ENCODE assay signal across 8 mouse cellular contexts in the genomic region with DNA sequence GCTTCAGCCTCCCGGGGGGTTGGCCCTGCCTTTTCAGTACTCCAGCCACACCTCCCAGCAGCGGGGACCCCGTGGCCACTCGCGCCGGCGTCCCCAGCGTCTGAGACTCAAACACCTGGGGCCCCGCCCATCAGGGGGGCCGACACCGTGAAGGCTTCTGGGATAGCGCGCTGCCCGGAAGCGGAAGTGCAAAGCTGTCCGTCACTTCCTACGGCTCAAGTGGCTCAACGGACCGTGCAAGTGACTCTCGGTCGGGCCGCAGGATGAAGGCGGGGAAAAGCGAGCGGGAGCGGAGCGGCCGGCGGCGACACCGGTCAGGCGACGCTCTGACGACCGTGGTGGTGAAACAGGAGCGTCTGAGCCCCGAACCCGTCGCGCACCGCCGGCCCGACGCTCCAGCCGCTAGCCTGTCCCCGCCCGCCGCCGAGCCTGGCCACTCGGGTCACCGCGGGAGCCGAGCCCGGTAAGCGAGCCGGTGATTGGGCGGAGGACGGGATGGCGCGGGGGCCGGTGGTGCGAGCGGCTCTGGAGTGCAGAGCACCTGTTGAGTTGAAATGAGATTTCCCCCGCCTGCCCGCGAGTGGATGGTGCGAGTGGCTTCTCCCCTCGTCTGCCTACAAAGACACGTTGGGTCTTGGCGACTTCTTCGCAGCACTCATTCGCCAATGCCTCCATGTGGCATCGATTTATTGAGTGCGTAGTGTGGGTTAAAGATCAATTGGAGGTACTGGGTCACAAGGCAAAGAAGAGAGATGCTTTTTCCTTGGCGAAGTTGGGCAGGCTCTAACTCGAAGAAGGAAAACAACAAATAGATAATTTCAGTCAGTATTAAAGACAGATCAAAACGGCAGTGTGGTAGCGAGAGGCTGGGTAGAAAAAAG. TPM values are rescaled to one million over a fixed set of nuclear protein-coding genes. Genes with fewer than 3 reads are reported as not detected.
DNase-seq lines count a peak whose midpoint lies in the region; ATAC-seq lines count a peak whose summit lies in the region.

A gene (plus strand): TSS at position 183 of the 881 bp plus-strand sequence.

- H3K9me3 ChIP-seq in hindbrain, embryonic 14.5 days (ENCODE audit: control insufficient read depth, low read length), result no peaks in the 10 kb centered on the region

- H3K9ac ChIP-seq in hindbrain, embryonic 14.5 days, result peak within 1 kb of the TSS; percentile 84

- peaks cover 30% of the 10 kb centered on the region for H3K36me3 ChIP-seq in hindbrain, embryonic 14.5 days (replicated peaks; ENCODE audit: control insufficient read depth, insufficient read depth)

- no peak within 1 kb of the TSS for H3K27ac ChIP-seq in hindbrain, embryonic 14.5 days

- peak; percentile 92 for ATAC-seq in hindbrain, embryonic 14.5 days (ENCODE audit: low FRiP score)

- under 1% methylated on average over 74 of the region's 78 CpGs for whole genome bisulfite sequencing in hindbrain, embryonic 14.5 days

- peak within 1 kb of the TSS; percentile 73 for H3K4me2 ChIP-seq in hindbrain, embryonic 14.5 days (replicated peaks)

- peaks cover 15% of the 10 kb centered on the region for H3K4me1 ChIP-seq in hindbrain, embryonic 14.5 days (replicated peaks; ENCODE audit: control insufficient read depth, insufficient read depth, low read length)

- H3K27me3 ChIP-seq in hindbrain, embryonic 14.5 days (ENCODE audit: control insufficient read depth, insufficient read depth, low read length), result no peaks in the 10 kb centered on the region

- peak within 1 kb of the TSS; percentile 94 for H3K4me3 ChIP-seq in hindbrain, embryonic 14.5 days (replicated peaks; ENCODE audit: low read length)

- peak; percentile 95 for DNase-seq in NIH3T3 (ENCODE audit: low read depth)
- peak; percentile 95 to 97 for DNase-seq in cerebellum, postnatal 10 days
- peak; percentile 86 to 90 for DNase-seq in frontal cortex, postnatal 14 days (ENCODE audit: low spot score in 2 of 2)
- DNase-seq in hindbrain, embryonic 14.5 days (ENCODE audit: low spot score), result peak; percentile 95
- DNase-seq in layer of hippocampus, postnatal 36 days, result peak; percentile 92 to 94
- DNase-seq in lung, postnatal 36 days, result peak; percentile 97
- DNase-seq in retina, postnatal 1 day, result peak; percentile 96
- DNase-seq in urinary bladder, adult 18-20 months (ENCODE audit: low spot score in 2 of 2), result peak; percentile 91 to 95

RNA-seq across cellular contexts. Expression of the gene that starts here (rescaled TPM):
- 23.7 and 26.2 TPM in 2 replicates for polyA plus RNA-seq in hindbrain, embryonic 14.5 days (2014; fragmentation: Nextera tagmentation; extraction: Ambion mirVana)
- total RNA-seq in layer of hippocampus, postnatal 36 days (2021), result 10 to 100 TPM; 16.2 to 16.5 TPM
